Mouse (Mus musculus): ENCODE measurements around the gene Arhgap45. TPM values are rescaled to one million over a fixed set of nuclear protein-coding genes. Genes with fewer than 3 reads are reported as not detected.

Gene Arhgap45
- polyA plus RNA-seq, 1 experiment from 2014 or later: 4.6 TPM

DNA sequence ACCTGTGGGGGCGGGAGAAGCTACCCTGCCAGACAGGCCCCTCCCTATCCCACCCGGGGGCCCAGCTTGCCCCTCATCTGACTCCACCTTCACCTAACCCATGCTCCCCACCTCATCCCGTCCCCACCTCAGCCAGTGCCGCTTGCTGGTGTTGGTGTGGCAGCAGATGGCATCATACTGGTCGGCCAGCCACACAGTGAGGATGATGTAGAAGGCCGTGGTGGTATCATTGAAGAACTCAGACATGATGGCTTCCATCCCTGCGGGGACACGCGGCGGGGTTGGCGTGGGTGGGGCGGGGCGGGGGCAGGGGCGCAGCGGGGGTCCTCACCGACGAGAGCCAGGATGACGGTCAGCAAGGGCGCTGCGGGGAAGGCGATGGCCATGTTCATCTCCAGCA lies 38.4 kb upstream of the Arhgap45 start:
- no peak for ATAC-seq (ENCODE audit: insufficient number of reproducible peaks, insufficient read depth, low FRiP score, low TSS enrichment, low read depth)
- no peak overlapping the region for H3K27ac ChIP-seq
- no peaks in the 10 kb centered on the region for H3K9me3 ChIP-seq
- H3K36me3 ChIP-seq: peaks cover 74% of the 10 kb centered on the region
- H3K9ac ChIP-seq: no peak overlapping the region
- H3K27me3 ChIP-seq: no peaks in the 10 kb centered on the region; the same call in 1 of the 2 replicates
- no peak overlapping the region for H3K4me3 ChIP-seq
- H3K4me2 ChIP-seq: no peak overlapping the region
- 93% methylated on average over 21 of the region's 21 CpGs for WGBS
- peaks cover 14% of the 10 kb centered on the region for H3K4me1 ChIP-seq

DNA sequence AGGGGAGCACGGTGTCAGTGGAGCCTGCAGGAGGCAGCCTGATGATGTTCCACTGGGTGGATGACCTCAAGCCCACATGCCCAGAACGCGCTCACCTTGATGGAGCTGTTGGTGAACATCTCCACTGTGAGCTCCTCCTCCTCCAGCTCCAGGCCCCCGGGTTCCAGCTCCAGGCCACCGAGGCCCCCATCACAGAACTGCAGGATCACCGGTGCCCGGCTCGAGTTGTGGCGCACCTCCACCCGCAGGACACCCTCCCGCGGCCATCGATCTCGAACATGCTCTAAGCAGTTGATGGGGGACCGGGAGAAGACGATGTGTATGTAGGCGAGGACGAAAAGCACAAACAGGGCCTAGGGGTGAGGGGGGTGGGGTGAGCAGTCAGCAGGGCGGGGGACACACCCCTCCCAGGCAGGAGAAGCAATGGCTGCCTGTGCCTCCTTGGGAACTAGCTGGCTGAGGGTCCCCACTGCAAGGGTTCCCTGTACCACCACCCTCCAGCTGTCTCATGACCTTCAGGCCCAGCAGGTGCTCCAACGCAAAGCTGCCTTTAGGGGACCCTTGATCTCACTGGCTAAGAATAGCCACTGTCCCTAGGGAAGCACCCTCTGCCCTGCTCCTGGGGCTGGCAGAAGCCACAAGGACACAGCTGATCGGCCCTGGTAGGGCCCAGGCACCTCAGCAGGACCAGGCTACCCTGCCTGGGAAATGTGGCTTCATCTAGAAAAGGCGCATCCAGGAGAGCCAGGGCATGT lies 36.9 kb upstream of the Arhgap45 start:
- Histone ChIP-seq H3K4me1 (peaks cover 20% of the 10 kb centered on the region), H3K9ac (peak overlapping the region; percentile 23; the same call in 1 of the 2 replicates), H3K9me3 (no peaks in the 10 kb centered on the region), H3K27ac (no peak overlapping the region), H3K36me3 (peaks cover 59% of the 10 kb centered on the region), H3K4me2 (no peak overlapping the region), H3K4me3 (no peak overlapping the region), H3K27me3 (no peaks in the 10 kb centered on the region)
- 92% methylated on average over 22 of the region's 22 CpGs for WGBS
- no peak for ATAC-seq (ENCODE audit: insufficient number of reproducible peaks, insufficient read depth, low FRiP score, low TSS enrichment, low read depth)

DNA sequence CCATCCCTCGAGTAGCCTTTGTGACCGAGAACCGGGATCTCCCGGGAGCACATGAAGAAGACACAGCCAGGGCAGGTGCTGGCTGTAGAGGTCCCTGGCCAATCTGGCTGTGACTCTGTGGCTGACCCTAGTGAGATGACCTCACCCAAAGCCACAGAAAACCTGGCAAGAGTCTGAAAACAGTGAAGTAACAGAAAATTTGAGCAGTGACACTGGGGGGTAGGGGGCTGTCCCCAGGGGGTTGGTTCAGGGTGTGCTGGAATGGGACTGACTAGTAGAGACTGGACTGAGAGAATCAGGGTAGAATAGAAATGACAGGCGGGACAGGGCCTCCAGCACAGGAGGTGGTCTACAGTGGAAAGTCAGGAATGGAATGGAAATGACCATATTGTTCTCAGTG lies 33.2 kb upstream of the Arhgap45 start:
- no peaks in the 10 kb centered on the region for H3K9me3 ChIP-seq
- peak overlapping the region; percentile 84 for H3K9ac ChIP-seq
- no peaks in the 10 kb centered on the region for H3K27me3 ChIP-seq
- ATAC-seq (ENCODE audit: insufficient number of reproducible peaks, insufficient read depth, low FRiP score, low TSS enrichment, low read depth): no peak
- peak overlapping the region; percentile 66 for H3K4me3 ChIP-seq
- 77% methylated on average over 5 of the region's 5 CpGs for WGBS
- peak overlapping the region; percentile 98; the same call in 1 of the 2 replicates for H3K27ac ChIP-seq
- H3K4me2 ChIP-seq: peak overlapping the region; percentile 93
- H3K4me1 ChIP-seq: peaks cover 44% of the 10 kb centered on the region
- peaks cover 24% of the 10 kb centered on the region for H3K36me3 ChIP-seq

DNA sequence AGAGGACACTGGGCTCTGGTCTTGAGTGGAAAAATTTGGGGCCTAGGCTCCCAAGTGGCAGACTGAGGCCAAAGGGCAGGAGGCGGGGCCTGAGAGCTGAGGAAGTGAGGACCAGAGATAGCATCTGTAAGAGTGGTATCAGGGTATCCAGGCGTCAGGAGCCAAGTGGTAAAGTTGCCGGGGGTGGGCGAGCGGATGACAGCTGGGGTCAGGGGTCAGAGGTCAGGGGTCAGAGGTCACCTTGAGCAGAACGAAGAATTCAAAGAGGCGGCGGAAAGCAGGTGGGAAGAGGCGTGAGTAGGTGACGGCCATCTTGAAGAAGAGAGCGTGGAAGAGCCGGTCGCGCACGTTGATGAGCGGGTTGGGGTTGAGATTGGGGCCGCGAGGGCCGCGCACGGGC lies 32.8 kb upstream of the Arhgap45 start:
- H3K9ac ChIP-seq: peak overlapping the region; percentile 84
- H3K4me3 ChIP-seq: peak overlapping the region; percentile 66
- H3K4me1 ChIP-seq: peaks cover 44% of the 10 kb centered on the region
- H3K27me3 ChIP-seq: no peaks in the 10 kb centered on the region
- no peak for ATAC-seq (ENCODE audit: insufficient number of reproducible peaks, insufficient read depth, low FRiP score, low TSS enrichment, low read depth)
- peak overlapping the region; percentile 93 for H3K4me2 ChIP-seq
- 1% methylated on average over 21 of the region's 21 CpGs for WGBS
- no peaks in the 10 kb centered on the region for H3K9me3 ChIP-seq
- H3K27ac ChIP-seq: peak overlapping the region; percentile 98
- peaks cover 19% of the 10 kb centered on the region for H3K36me3 ChIP-seq

DNA sequence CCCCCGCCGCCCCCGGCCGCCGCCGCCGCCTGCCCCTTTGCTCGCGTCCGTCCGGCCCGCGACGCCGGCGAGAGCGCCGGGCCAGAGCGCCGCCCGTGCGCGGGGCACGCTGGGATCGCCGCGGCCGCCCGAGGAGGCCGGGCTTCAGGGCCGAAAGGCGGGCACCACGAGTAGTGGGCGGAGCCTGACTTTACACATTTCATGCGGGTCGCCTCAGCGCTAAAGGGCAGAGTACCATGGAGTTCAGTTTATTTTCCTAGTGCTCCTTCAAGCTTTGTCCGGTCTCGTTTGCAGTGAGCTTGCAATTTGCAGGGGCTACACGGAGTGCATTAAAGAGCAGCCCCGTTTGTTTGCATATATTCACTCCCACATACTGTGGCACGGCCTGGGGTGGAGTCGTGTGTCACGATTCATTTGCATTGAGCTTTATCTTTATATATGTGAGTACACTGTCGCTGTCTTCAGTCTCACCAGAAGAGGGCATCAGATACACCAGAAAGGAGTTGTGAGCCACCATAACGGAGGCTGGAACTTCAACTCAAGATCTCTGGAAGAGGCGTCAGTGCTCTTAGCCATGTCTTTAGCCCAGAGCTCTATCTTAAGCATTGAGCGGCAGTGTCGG lies 32.1 kb upstream of the Arhgap45 start, which contains the start of gene Tmem259:
Tmem259 (minus strand) TSS at position 136 of the 622 bp plus-strand sequence.
- Histone ChIP-seq H3K27me3 (no peaks in the 10 kb centered on the region), H3K4me2 (peak within 1 kb of the TSS; percentile 93), H3K4me3 (peak within 1 kb of the TSS; percentile 66), H3K9me3 (no peaks in the 10 kb centered on the region), H3K36me3 (peaks cover 13% of the 10 kb centered on the region), H3K9ac (peak within 1 kb of the TSS; percentile 84), H3K27ac (peak within 1 kb of the TSS; percentile 98), H3K4me1 (peaks cover 49% of the 10 kb centered on the region)
- peak; percentile 60 for ATAC-seq (ENCODE audit: insufficient number of reproducible peaks, insufficient read depth, low FRiP score, low TSS enrichment, low read depth)
- WGBS: under 1% methylated on average over 39 of the region's 49 CpGs

DNA sequence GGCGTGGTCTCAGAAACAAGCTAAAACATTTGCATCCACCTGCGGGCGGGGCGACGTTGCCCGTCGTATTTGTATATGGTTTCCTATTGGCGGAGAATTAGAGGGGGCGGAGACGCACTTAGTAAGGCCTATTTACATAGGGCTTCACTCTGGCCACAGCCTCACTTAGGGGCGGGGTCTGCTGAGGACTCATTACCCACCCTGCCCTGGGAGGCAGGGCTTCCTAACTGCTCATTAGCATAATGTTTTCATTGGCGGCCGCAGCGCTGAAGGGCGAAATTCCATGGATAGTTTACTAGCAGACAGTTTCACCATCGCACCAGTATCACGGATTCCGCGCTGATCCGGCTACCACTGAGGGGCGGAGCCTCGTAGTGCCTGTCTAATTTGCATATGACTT lies 31.6 kb upstream of the Arhgap45 start:
- 0% methylated on average over 22 of the region's 22 CpGs for WGBS
- H3K27ac ChIP-seq: peak overlapping the region; percentile 98

DNA sequence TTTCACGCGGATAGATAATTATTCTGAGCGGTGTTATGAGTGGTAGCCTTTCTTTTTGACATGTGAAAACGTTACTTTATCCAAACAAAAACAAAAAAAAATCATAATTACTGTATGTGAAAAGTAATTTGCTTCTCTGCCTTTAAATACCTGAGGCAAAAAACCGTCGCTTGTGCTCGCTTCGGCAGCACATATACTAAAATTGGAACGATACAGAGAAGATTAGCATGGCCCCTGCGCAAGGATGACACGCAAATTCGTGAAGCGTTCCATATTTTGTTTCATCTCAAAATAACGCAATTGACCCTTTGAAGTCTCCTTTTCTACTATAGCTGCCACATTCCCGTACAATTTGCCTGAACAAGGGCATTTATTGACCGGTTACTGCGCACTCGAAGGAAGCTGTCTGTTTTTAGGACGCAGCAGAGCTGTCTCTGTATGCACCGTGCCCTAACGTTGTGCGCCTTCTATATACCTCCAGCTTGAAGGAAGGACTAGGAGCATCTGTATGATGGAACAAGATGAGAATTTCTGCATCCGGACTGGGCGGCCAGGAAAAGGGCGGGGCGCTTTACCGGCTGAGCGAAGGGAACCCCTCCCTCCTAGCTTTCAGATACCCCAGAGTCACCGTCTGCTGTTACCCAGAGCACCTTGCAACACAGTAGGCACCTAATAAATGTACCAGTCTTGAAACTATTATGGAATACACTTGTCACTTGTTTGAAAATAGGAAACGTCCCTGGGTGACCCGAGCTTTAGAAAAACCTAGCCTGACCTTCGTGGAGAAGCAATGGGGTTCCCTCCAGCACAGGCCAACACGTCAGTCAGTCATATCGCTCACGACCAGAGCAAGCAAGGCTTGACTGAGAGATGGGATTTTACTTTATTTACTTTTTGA lies 30.9 kb upstream of the Arhgap45 start:
- Histone ChIP-seq H3K27me3 (no peaks in the 10 kb centered on the region), H3K9me3 (no peaks in the 10 kb centered on the region), H3K4me1 (peaks cover 58% of the 10 kb centered on the region), H3K9ac (peak overlapping the region; percentile 84), H3K4me3 (peak overlapping the region; percentile 66), H3K27ac (peak overlapping the region; percentile 98), H3K36me3 (0 out of 2 replicates have a peak, but pooled peaks cover 8% of the 10 kb centered on the region), H3K4me2 (peak overlapping the region; percentile 93)
- WGBS: 3% methylated on average over 35 of the region's 35 CpGs
- no peak for ATAC-seq (ENCODE audit: insufficient number of reproducible peaks, insufficient read depth, low FRiP score, low TSS enrichment, low read depth)

More for the DNA sequence above, 31.6 kb upstream of the Arhgap45 start:
- Histone ChIP-seq H3K4me3 (peak overlapping the region; percentile 66), H3K9me3 (no peaks in the 10 kb centered on the region), H3K36me3 (0 out of 2 replicates have a peak, but pooled peaks cover 8% of the 10 kb centered on the region), H3K9ac (peak overlapping the region; percentile 84), H3K27me3 (no peaks in the 10 kb centered on the region), H3K4me1 (peaks cover 54% of the 10 kb centered on the region), H3K4me2 (peak overlapping the region; percentile 93)
- peak; percentile 89 for ATAC-seq (ENCODE audit: insufficient number of reproducible peaks, insufficient read depth, low FRiP score, low TSS enrichment, low read depth)

DNA sequence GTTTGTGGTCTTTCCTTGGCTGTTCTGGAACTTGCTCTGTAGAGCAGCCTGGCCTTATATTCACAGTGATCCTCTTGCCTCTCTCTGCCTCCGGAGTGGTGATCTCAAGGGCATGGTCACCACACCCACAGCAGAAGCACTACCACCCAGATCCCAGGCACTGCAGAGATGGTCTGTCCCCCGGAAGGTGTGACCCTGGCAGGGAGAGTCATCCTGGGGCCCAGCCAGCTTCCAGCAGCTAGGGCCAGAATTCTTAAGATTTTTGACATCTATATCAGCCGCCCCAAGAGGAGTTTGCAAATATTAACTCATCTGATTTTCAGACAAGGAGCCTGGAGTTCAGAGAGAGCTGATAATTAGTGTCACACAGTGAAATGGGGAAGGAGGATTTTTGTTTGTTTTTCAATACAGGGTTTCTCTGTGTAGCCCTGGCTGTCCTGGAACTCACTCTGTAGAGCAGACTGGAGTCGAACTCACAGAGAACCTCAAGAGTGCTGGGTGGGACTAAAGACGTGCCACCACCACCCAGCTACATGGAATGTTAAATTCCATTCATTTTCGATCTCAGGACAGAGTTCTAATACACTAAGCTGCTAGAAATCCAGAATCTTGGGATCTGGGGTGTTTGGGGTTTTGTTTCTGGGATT lies 30.1 kb upstream of the Arhgap45 start:
- H3K27me3 ChIP-seq: no peaks in the 10 kb centered on the region
- H3K4me1 ChIP-seq: peaks cover 63% of the 10 kb centered on the region
- H3K9me3 ChIP-seq: peaks cover 3% of the 10 kb centered on the region; the same call in 1 of the 2 replicates
- peak overlapping the region; percentile 93 for H3K4me2 ChIP-seq
- peak overlapping the region; percentile 84 for H3K9ac ChIP-seq
- peaks cover 11% of the 10 kb centered on the region for H3K36me3 ChIP-seq
- WGBS: 28% methylated on average over 6 of the region's 6 CpGs
- ATAC-seq (ENCODE audit: insufficient number of reproducible peaks, insufficient read depth, low FRiP score, low TSS enrichment, low read depth): no peak
- H3K27ac ChIP-seq: peak overlapping the region; percentile 98
- peak overlapping the region; percentile 78 for H3K4me3 ChIP-seq

DNA sequence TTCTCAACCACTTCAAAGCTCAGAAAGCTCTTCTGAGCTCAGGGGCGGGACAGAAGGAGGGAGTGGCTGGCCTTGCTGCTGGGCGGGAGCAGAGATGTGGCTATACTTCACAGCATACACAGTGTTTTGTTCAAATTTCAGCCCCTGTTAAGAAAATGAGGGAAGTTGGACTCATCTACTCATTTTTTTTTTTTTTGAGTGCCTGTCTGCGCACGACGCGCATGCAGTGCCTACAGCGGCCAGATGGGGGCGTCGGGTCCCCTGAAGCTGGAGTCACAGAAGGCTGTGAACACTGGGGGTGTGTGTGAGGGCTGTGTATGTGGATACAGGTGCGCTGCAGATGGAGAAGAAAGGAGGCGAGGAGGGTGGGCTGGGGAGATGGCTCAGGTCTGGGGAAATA lies 29.5 kb upstream of the Arhgap45 start:
- 2% methylated on average over 11 of the region's 11 CpGs for WGBS
- H3K9me3 ChIP-seq: peaks cover 7% of the 10 kb centered on the region; the same call in 1 of the 2 replicates
- H3K4me1 ChIP-seq: peaks cover 58% of the 10 kb centered on the region
- H3K36me3 ChIP-seq: peaks cover 13% of the 10 kb centered on the region
- H3K9ac ChIP-seq: peak overlapping the region; percentile 92
- ATAC-seq (ENCODE audit: insufficient number of reproducible peaks, insufficient read depth, low FRiP score, low TSS enrichment, low read depth): no peak
- H3K27me3 ChIP-seq: no peaks in the 10 kb centered on the region
- H3K27ac ChIP-seq: peak overlapping the region; percentile 98
- peak overlapping the region; percentile 93 for H3K4me2 ChIP-seq
- H3K4me3 ChIP-seq: peak overlapping the region; percentile 78

DNA sequence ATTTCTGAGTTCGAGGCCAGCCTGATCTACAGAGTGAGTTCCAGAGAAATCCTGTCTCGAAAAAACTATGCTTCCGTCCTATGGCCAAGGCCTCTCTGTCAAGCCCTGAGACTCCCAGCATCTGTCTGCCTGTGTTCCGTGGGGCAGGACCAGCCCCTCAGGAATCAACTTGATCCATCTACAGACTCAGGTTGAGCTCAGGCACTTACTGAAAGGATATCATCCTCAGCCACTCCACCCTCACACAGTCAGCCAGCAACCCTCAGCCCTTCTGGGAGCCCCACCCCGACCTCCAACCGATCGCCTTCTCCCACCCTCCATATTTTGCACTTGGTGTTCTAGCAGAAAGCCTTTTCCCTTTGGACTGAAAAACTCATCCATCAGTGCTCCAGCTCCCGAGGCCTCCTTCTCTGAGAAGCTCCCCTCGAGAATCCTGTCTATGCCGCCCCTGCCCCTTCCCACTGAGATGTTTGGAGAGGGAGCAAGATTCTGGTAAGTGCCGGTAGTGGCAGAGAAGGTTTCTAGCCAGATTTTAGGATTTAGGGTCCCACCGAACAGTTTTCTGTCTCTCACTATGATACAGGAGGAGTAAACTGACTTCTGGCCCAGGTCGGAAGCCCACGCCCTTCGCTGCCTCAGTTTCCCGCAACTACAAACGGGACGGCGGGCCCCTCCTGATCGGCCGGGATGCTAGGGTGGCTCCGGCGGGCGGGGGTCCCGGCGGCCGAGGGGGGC lies 28.5 kb upstream of the Arhgap45 start:
- ATAC-seq (ENCODE audit: insufficient number of reproducible peaks, insufficient read depth, low FRiP score, low TSS enrichment, low read depth): no peak
- Histone ChIP-seq H3K4me3 (peak overlapping the region; percentile 78), H3K4me1 (peaks cover 50% of the 10 kb centered on the region), H3K9ac (peak overlapping the region; percentile 92), H3K36me3 (peaks cover 23% of the 10 kb centered on the region), H3K4me2 (peak overlapping the region; percentile 93), H3K9me3 (peaks cover 7% of the 10 kb centered on the region; the same call in 1 of the 2 replicates), H3K27ac (peak overlapping the region; percentile 98), H3K27me3 (no peaks in the 10 kb centered on the region)
- WGBS: 6% methylated on average over 27 of the region's 27 CpGs

Data from embryonic facial prominence, embryonic 13.5 days (tissue).